Mouse (Mus musculus): ENCODE results near the gene Larp1b. TPM values are rescaled to one million over a fixed set of nuclear protein-coding genes. Genes with fewer than 3 reads are reported as not detected.

Gene Larp1b
- total RNA-seq, 2 experiments from 2014 or later, result 63.8 to 67.6 TPM

DNA sequence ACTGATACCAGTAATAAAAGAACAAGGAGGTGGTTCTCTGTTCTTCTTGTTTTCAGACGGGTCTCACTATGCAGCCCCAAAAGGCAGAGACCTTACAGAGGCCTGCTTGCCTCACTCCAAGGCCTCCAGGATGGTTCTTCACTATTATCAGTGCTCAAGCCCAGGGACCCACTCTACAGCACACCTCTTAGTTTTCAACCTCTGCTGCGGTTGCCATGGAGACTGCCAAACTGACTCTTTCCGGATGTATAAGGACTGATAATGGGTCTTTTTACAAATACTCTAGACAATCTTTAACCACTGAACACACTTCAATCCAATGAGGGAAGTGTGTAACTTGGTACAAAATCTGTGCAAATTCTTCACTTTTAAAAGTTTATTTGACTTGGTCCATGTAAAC, 131.1 kb downstream of the Larp1b start:
- no peak for DNase-seq
- intact Hi-C loops (cut with DNase I), result loop anchor here (5.0 kb wide), 1 partner anchor 517 kb away; no protein-coding TSS in a partner anchor

DNA sequence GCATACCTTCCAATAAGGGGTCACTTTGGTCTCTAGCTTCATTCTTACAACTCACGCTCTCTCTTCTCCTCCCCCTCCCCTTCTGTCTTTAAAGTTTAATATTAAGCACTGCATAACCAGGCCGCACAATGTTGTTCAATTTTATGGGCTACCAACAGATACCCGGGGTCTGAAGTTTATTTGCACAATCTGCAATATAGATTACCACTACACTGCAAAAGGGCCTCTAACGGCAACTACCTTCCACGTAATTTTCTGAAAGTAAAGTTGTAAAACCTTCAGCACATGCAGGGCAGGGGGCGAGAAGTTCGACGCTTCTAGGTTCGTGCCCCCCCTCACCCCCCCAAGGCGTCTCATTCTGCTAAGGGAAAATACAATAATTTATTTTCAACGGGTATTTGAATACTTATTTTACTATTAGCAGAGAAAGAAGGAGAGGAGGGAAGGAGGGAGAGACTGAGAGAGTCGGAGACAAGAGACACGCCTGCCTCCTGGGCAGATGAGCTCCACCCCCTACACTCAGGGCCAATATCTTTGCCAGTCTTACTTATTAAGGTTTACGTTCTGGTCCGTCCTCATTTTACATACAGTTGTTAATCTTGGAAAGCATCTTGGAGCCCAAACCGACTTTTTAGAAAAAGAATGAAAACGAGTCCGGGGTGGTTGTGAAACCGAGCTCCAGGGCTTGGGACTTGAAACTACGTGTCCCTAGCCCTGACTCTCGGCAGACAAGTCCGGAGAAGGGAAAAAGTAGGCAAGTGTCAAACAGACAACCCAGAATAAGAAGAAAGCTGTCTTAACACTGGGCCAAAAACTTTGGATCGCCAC, 132.1 kb downstream of the Larp1b start:
- peak; percentile 4 to 14 for DNase-seq
- intact Hi-C loops (cut with DNase I), result loop anchor here (5.0 kb wide), 1 partner anchor 516 kb away; no protein-coding TSS in a partner anchor

DNA sequence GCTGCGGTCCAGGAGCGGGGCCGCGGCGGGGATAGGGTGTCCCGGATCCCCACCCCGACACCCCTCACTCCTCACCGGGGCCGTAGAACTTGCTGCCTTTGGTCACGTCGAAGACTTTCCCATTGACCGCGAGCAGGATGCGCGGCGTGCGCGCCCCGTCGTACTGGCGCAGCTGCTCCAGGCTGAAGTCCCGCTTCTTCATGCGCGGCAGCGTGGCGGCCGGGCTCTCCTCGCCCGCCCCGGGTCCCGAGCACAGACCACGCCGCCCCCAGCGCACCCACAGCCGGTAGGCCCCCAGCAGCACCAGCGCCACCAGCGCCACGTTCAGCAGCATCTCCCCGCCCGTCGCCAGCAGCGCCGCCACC, 132.9 kb downstream of the Larp1b start:
- DNase-seq, result no peak
- intact Hi-C loops (cut with DNase I), result loop anchor here (5.0 kb wide), 1 partner anchor 515 kb away; no protein-coding TSS in a partner anchor

DNA sequence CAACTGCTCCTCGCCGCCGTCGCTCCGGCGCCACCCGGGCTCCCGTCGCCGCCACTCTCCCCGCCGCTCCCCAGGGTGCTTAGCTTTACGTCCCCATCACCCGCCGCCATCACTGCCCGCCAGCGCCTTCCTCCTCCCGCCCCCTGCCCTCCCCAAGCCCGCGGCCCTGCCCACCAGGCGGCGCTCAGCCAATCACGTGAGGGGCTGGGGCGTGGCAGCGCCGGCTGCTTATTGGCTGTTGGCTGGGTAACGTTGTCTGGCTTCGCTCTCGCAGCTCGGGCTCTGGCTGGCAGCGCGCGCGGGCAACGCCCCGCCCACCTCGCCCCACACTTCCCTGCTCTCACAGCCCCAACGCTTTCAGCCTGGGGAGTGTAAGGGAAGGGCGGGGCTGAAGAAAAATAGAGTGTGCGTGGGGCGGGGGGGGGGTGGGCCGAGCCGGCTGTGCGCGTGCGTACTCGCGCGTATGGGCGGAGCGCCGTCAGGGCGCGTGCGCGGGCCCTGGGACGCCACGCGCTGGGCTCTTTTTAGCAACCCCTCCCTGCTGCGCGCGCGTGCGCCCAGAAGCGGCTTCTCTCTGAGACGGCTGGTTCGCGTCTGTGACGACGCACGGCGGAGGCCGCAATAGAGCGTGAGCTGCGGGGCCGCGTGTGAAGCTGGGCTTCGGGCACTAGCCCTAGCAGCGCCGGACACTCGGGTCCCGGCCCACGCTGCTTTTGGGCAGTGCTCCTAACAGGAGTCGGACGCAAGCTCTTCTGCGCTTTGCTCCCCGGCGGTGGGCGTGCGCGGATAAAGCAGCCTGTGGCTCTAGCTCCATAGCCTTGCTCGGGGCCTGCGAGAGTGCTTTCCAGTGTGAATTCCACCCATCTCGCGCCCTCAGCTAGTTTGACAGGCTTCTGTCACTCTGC, 133.5 kb downstream of the Larp1b start, which contains the start of gene Pgrmc2:
Gene Pgrmc2 (minus strand): TSS at position 162 of the 905 bp plus-strand sequence.
- intact Hi-C loops (cut with DNase I), result loop anchor here (5.0 kb wide), 1 partner anchor 514 kb away; no protein-coding TSS in a partner anchor
- peak; percentile 99 for DNase-seq

DNA sequence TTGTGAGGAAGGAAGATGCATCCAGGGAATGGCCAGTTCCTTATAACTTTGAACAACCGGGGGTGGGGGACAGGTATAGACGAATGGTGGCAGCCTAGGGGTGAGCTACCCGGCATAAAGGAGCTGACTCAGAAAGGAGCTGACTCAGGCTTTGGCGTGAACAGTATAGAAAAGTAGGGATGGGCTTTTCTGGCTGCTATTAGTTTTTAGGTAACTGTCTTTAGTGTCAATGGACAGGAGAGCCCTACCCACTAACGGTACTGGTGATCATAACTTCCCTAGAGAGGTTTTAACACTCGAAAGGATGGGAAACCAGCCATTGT, 134.1 kb downstream of the Larp1b start:
- no peak for DNase-seq
- intact Hi-C loops (cut with DNase I), result loop anchor here (5.0 kb wide), 1 partner anchor 514 kb away; no protein-coding TSS in a partner anchor

DNA sequence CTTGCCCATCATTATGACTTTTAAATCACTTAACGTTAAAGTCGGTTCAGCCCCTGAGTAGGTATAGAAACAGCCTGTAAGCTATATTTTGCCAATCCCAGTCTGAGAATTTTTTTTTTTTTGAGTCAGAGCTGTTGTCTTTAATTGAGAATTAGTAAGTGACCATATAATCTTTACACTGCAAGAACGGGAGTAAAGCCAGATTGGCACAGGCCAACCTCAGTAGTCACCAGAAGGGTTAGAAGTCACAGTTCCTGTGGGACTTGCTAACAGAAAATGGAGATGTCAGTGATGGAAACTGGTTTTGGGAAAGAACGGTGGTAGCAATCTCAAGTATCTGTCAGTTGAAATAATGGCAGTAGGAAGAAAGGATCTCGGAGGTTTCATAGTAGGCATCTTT, 134.8 kb downstream of the Larp1b start:
- intact Hi-C loops (cut with DNase I), result loop anchor here (5.0 kb wide), 1 partner anchor 513 kb away; no protein-coding TSS in a partner anchor
- DNase-seq, result no peak

DNA sequence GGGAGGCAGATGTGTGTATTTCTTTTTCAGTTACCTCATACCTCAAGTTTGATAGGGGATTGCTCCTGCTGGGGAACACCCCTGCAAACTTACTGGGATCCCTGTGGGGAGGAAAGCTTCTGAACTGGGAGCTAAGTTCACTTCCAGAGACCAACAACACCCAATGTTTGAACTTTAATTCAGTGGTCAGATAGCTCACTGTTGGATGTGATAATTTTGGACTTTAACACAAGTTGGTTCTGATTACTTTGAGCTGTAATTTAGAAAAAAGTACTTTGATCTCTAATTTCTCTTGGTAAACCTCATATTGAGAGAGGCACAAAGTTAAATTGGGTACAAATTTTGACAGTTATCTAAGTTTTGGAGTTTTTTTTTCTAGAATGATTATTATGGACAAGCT, 137.4 kb downstream of the Larp1b start:
- no peak for DNase-seq
- intact Hi-C loops (cut with DNase I), result no loop called here

Other genes with a start within 250 kb of the Larp1b start
- under 1 TPM in 1 of 2 experiments, not detected in 1; 0.39 TPM for gene Slc25a31, start 241.0 kb upstream of the Larp1b start, total RNA-seq (2021)
- gene Hspa4l, start 205.3 kb upstream of the Larp1b start, total RNA-seq (2021), result 10 to 100 TPM; 34.7 to 40.4 TPM
- gene Plk4, start 149.8 kb upstream of the Larp1b start, total RNA-seq (2021), result 1 to 10 TPM; 3.3 to 7.4 TPM
- 10 to 100 TPM; 14.4 to 17.0 TPM for gene Mfsd8, start 102.9 kb upstream of the Larp1b start, total RNA-seq (2021)
- 10 to 100 TPM; 65.1 to 65.4 TPM for gene Abhd18, start 102.9 kb upstream of the Larp1b start, total RNA-seq (2021)
- gene 1700034I23Rik, start 47.3 kb upstream of the Larp1b start, total RNA-seq (2021), result not detected
- 10 to 100 TPM; 28.2 to 31.5 TPM for gene Pgrmc2, start 133.2 kb downstream of the Larp1b start, total RNA-seq (2021)